Mouse (Mus musculus) limb, embryonic 15.5 days (tissue): ENCODE results near the gene Phldb2. TPM values are rescaled to one million over a fixed set of nuclear protein-coding genes. Genes with fewer than 3 reads are reported as not detected.

Source experiments
- ATAC-seq: fragments of 200-750 bp; cut with Nextera tagmentation; 2 replicates; pipeline ENCODE4 v1.8.0; 2017; ENCODE audit warnings: low read depth, moderate TSS enrichment; ENCODE audit not compliant: insufficient number of reproducible peaks, low FRiP score, low TSS enrichment
- H3K27ac ChIP-seq: fragments of 300-500 bp; sonication (generic); 2 replicates; pipeline ENCODE4 v1.5.1; 2015; ENCODE audit warnings: moderate library complexity, mild to moderate bottlenecking, inconsistent platforms
- H3K27me3 ChIP-seq: fragments of 300-500 bp; sonication (generic); 2 replicates; pipeline ENCODE4 v1.6.1; 2015; ENCODE audit warnings: inconsistent platforms
- H3K36me3 ChIP-seq: fragments of 300-500 bp; sonication (generic); 2 replicates; pipeline ENCODE4 v1.6.1; 2015; ENCODE audit warnings: inconsistent platforms
- H3K4me1 ChIP-seq: fragments of 300-500 bp; sonication (generic); 2 replicates; pipeline ENCODE4 v1.6.1; 2015; ENCODE audit warnings: inconsistent platforms
- H3K4me2 ChIP-seq: fragments of 300-500 bp; sonication (generic); 2 replicates; pipeline ENCODE4 v1.6.1; 2015; ENCODE audit warnings: mild to moderate bottlenecking, inconsistent platforms
- H3K4me3 ChIP-seq: fragments of 300-500 bp; sonication (generic); 2 replicates; pipeline ENCODE4 v1.5.1; 2015; ENCODE audit warnings: mild to moderate bottlenecking, inconsistent platforms
- H3K9ac ChIP-seq: fragments of 300-500 bp; sonication (generic); 2 replicates; pipeline ENCODE4 v1.6.1; 2015; ENCODE audit warnings: inconsistent platforms
- H3K9me3 ChIP-seq: fragments of 300-500 bp; sonication (generic); 2 replicates; pipeline ENCODE4 v1.6.1; 2016; ENCODE audit warnings: inconsistent platforms
- WGBS: fragments of 180-500 bp; shearing (Covaris S2); methylation state at CpG from one replicate; pipeline ENCODE4 v1.1.7; 2015; 5-methylcytosine and 5-hydroxymethylcytosine counted together
- polyA plus RNA-seq: library from polyadenylated mRNA; unstranded; fragments of >200 nt; fragmentation: Nextera tagmentation; extraction: Ambion mirVana; gene quantifications from 2 replicates; pipeline ENCODE4 v1.2.1, GENCODE M21; 2015

Gene Phldb2
- polyA plus RNA-seq, 1 experiment from 2014 or later = 62.6 TPM

DNA sequence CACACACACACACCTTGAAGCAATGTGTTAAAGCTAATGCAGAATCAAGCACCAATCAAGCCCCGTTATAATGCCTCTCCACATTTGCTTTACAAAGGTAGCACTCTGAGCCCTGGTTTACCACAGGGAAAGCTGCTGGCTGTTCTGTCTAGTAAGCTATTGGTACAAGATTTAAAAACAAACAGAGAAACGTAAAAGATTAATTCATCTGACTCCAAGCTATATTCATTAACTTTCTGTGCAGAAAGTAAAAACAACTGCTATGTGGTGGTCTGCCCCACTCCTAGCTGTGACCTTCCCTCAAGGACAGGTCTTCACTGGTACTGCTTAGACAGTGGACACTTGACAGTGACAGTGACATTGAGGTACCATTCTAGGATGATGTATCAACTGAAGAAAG is 69.2 kb downstream of the Phldb2 start:
- no peak for ATAC-seq
- H3K4me3 ChIP-seq = no peak overlapping the region
- no peaks in the 10 kb centered on the region for H3K27me3 ChIP-seq
- H3K36me3 ChIP-seq = no peaks in the 10 kb centered on the region
- H3K4me2 ChIP-seq = no peak overlapping the region
- 83% methylated on average over 2 of the region's 2 CpGs for WGBS
- H3K27ac ChIP-seq = no peak overlapping the region
- H3K9me3 ChIP-seq = no peaks in the 10 kb centered on the region
- no peak overlapping the region for H3K9ac ChIP-seq
- peaks cover 10% of the 10 kb centered on the region for H3K4me1 ChIP-seq

DNA sequence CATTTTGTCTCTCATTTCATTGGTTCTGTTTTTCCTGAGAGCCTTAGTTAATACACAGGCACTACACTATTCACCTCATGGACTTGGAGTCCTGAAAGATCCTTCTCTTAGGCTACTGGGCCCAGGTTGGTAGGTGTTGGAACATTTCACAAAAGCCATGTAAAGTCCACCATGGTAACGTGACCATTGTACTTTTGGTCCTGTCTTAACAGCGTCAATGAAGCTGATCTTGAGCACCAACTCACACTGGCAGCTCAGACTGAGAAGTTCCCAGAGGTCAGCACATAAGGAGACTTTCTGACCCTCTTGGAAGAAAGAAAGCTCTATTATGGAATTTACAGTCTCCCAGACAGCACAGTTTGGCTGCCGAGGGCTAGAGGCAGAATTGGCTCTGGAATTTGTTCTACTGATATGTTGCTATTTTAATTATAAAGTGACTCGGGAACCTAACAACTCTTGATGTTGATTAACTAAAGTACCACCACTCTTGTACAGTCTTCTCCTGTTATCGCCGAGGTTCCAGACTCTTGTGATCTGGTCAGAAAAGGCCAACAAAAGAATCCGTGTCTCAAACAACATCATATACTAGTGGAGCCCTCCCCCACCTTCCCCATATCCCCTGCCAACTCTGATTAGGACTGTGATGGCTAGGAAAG is 72.1 kb downstream of the Phldb2 start:
- H3K27me3 ChIP-seq = no peaks in the 10 kb centered on the region
- no peak for ATAC-seq
- H3K27ac ChIP-seq = peak overlapping the region; percentile 82
- H3K9ac ChIP-seq = no peak overlapping the region
- WGBS = 58% methylated on average over 7 of the region's 7 CpGs
- H3K4me1 ChIP-seq = peaks cover 23% of the 10 kb centered on the region
- no peaks in the 10 kb centered on the region for H3K36me3 ChIP-seq
- H3K4me2 ChIP-seq = no peak overlapping the region
- H3K9me3 ChIP-seq = no peaks in the 10 kb centered on the region
- H3K4me3 ChIP-seq = no peak overlapping the region

DNA sequence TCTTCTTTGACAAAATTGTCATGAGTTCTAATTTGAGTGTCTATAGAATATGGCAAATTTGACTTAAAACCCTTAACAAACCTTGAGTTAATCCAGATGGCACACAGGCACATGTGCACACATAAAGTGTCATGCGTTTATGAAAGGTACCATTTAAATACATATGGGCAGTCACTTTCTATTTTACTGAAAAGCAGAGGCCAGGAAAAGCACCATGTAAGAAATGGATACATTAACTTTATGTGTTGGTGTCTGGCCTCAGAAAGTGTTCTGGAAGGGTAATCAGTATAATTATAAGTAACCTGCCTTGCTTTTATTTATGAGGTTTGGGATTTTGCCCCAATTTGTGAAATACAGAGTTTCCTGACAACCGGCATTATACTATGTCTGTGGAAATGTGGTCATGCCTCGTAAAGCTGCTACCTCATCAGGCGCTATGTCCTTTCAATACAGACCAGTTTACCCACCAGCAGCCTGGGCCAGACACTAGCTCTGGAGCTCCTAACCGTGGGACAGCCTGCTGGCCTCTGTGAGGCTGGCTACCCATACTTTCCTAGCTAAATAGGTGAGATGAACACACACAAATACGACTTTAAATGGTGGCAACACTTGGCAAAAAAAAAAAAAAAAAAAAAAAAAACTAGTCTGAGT is 73.2 kb downstream of the Phldb2 start:
- H3K36me3 ChIP-seq = no peaks in the 10 kb centered on the region
- no peaks in the 10 kb centered on the region for H3K27me3 ChIP-seq
- H3K9me3 ChIP-seq = no peaks in the 10 kb centered on the region
- peak overlapping the region; percentile 82 for H3K27ac ChIP-seq
- H3K4me3 ChIP-seq = no peak overlapping the region
- no peak overlapping the region for H3K4me2 ChIP-seq
- H3K9ac ChIP-seq = no peak overlapping the region
- peak; percentile 74; the same call in 1 of the 2 replicates for ATAC-seq
- WGBS = 28% methylated on average over 6 of the region's 6 CpGs
- peaks cover 23% of the 10 kb centered on the region for H3K4me1 ChIP-seq

DNA sequence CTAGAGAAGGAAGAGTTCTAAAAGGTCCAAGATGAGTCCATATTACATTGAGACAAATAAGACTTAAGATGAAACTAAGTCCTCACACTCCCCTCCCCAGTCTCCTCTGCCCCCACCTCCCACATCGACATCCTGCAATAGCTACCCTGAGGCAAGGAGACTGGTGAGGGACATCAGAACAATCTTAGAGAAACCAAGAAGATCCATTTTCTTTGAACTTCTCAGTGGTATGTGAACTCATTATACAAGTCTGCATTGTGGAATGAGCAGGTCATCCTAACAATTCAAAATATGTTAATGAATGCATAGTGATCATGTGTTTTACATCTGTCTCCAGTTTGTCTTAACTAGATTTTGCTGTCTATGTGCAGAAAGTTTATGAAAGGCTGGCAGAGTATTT is 75.7 kb downstream of the Phldb2 start:
- Histone ChIP-seq H3K27ac (peak overlapping the region; percentile 72), H3K4me3 (no peak overlapping the region), H3K27me3 (no peaks in the 10 kb centered on the region), H3K9ac (no peak overlapping the region), H3K9me3 (no peaks in the 10 kb centered on the region), H3K4me2 (no peak overlapping the region), H3K4me1 (peaks cover 23% of the 10 kb centered on the region), H3K36me3 (no peaks in the 10 kb centered on the region)
- no peak for ATAC-seq
- WGBS = 50% methylated on average over 1 of the region's 1 CpGs

DNA sequence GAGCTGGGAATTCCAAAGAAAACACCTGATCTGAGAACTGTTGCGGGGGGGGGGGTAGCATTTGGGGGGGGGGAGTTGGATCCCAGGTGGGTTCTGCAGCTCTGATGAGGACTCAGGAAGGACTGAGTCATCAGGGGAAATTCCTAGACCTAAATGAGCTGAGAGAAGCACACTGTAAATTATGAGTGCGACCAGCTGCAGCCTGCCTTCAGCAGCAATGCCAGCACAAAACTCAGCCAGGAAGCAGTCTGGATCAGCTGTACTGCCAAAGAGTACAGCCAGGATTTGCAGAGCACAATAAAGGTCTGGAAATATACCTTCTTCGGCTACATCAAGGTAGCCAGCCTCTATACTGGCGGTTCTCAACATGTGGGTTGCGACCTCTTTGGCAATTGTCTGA is 76.2 kb downstream of the Phldb2 start:
- Histone ChIP-seq H3K4me3 (no peak overlapping the region), H3K27me3 (no peaks in the 10 kb centered on the region), H3K27ac (peak overlapping the region; percentile 72; the same call in 1 of the 2 replicates), H3K9me3 (no peaks in the 10 kb centered on the region), H3K4me1 (peaks cover 23% of the 10 kb centered on the region), H3K9ac (no peak overlapping the region), H3K36me3 (no peaks in the 10 kb centered on the region), H3K4me2 (no peak overlapping the region)
- ATAC-seq = peak; percentile 82
- 33% methylated on average over 5 of the region's 5 CpGs for WGBS

DNA sequence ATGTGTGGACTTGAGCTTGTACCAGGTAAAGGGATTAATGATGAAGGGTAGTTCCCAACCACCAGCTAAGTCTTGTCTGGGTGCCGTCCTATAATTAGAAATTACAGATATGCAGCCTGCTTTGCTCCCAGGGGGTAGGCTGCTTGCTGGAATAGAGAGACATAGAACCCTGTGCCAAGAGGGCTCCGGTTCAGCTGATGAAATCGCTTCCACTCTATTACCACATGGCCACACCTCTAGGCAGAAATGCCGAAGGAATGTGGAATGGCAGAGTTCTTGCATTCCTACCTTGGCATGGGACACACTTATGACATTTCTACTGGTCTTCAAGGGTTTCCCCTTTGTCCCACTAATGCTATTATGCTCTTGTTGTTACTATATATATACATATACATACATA is 80.0 kb downstream of the Phldb2 start:
- H3K9me3 ChIP-seq = no peaks in the 10 kb centered on the region
- 54% methylated on average over 4 of the region's 4 CpGs for WGBS
- no peak for ATAC-seq
- H3K4me3 ChIP-seq = no peak overlapping the region
- no peak overlapping the region for H3K4me2 ChIP-seq
- H3K36me3 ChIP-seq = no peaks in the 10 kb centered on the region
- H3K9ac ChIP-seq = no peak overlapping the region
- H3K27ac ChIP-seq = no peak overlapping the region
- peaks cover 24% of the 10 kb centered on the region for H3K4me1 ChIP-seq
- H3K27me3 ChIP-seq = no peaks in the 10 kb centered on the region

DNA sequence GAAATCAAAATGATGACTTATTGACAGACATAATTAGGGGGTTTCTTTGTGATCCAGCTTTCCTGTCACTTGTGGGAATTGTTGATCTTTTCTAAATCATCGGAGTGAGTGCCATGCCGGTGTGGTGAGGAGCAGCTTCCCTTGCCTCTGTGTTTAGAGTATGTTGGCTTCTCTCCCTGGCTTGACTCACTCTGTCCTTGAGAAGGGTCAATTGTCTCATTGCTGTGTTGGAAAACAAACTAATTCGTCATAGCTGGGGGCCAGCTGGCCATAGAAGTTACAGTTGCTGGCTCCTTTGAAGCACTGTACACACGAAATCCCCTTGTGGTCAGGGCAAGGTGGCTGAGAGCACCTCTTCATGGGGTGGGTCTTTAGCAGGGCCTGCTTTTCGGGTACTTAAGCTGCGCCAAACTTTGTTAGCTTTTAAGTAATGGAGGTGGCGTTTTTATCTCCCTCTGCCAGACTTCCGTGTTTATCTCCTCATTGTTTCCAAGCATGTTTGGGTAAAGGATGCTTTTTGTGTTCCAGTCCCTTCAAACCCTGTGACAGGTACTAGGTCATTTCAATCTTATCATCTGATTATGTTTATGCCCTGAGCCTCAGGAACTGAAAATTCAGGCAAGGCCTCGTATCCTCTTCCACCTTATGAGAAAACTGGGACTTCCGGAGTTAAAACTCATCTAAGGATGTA is 82.0 kb downstream of the Phldb2 start:
- no peak for ATAC-seq
- Histone ChIP-seq H3K4me1 (peaks cover 14% of the 10 kb centered on the region), H3K27ac (no peak overlapping the region), H3K36me3 (no peaks in the 10 kb centered on the region), H3K9me3 (no peaks in the 10 kb centered on the region), H3K4me3 (no peak overlapping the region), H3K4me2 (no peak overlapping the region), H3K27me3 (no peaks in the 10 kb centered on the region), H3K9ac (no peak overlapping the region)
- 64% methylated on average over 10 of the region's 10 CpGs for WGBS

DNA sequence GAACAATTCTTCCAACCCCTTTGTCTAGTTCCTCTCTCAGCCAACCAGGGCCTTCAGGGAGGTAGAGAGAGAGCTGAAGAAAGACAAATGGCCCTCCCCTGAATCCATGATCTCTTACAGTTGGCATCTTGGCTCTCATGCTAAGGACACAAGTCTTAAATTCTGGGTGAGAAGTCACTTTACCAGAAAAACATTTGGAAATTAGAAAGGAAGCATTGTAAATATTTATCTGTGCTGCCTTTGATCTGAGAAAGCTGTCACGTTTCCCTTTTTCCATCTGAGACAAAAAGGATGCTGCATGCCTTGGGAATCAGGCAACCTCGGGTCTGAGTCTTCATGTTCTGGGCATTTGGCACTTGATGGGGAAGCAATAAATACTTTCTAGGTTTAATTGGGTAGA is 82.7 kb downstream of the Phldb2 start:
- WGBS = 27% methylated on average over 2 of the region's 2 CpGs
- Histone ChIP-seq H3K36me3 (no peaks in the 10 kb centered on the region), H3K27ac (no peak overlapping the region), H3K4me1 (peaks cover 12% of the 10 kb centered on the region), H3K4me2 (no peak overlapping the region), H3K9ac (no peak overlapping the region), H3K9me3 (no peaks in the 10 kb centered on the region), H3K27me3 (no peaks in the 10 kb centered on the region), H3K4me3 (no peak overlapping the region)
- ATAC-seq = no peak

DNA sequence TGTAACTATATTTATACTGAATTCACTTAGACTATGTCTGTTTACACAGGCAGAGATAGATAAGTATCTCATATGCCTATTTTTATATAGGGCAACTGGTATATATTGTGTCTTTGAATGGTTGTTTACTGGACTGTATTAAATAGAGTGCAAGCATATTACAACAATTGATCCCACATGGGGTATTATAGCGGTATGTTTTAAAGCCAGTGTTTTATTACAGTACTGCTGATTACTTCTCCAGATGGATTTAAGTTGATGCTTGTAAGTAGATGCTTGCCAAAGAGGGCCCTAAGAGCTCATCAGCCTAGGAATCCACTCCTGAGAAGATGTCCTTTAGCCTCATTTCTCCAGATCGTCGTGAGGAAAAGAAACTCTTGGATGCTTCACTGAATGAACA is 84.4 kb downstream of the Phldb2 start:
- no peak overlapping the region for H3K27ac ChIP-seq

DNA sequence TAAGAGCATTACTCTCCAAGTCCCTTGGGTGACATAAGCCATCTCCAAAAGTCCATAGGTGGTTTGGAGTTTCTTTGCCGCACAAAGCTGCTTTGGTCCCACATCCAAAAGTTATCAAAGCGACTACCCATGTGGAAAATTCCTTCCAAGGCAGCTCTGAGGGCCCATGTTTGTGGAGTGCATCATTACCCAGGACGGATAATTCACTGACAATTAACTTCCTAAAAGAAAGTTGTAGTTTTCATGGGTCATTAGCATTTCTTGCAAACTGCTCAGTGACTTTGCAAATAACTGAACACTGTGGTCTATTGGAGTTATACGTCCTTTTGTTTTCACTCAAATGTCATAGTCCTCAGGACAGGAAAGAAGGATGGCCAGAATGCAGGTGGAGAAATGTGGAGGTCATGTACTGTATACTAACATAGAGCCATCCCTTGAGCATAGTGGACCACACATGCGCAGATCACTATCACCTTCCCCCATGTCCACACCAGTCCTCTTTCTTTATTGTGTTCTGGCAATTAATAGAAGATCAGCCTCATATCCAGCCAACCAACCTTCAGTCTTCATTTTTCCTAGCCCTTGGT is 96.0 kb downstream of the Phldb2 start:
- WGBS = 85% methylated on average over 5 of the region's 5 CpGs
- no peak for ATAC-seq
- no peak overlapping the region for H3K4me3 ChIP-seq

More for the DNA sequence above, 84.4 kb downstream of the Phldb2 start:
- Histone ChIP-seq H3K4me3 (no peak overlapping the region), H3K9me3 (no peaks in the 10 kb centered on the region), H3K36me3 (no peaks in the 10 kb centered on the region), H3K27me3 (no peaks in the 10 kb centered on the region), H3K4me2 (no peak overlapping the region), H3K4me1 (peaks cover 12% of the 10 kb centered on the region), H3K9ac (no peak overlapping the region)
- WGBS = 32% methylated on average over 3 of the region's 3 CpGs
- ATAC-seq = no peak

DNA sequence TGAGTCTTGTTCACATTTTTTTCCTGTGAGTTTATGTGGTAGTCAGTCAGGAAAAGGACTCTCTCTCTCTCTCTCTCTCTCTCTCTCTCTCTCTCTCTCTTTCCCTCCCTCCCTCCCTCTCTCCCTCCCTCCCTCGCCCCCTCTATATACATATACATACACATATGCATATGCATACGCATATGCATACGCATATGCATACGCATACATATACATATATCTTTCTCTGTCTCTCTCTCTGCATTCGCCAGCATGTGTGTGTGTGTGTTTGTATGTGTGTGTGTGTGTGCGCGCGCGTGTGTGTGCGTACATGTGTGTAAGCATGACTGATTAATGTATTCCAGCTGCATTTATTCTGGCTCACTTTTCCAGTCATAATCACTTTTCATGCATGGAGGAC is 98.9 kb downstream of the Phldb2 start:
- no peak for ATAC-seq
- Histone ChIP-seq H3K4me1 (no peaks in the 10 kb centered on the region), H3K36me3 (no peaks in the 10 kb centered on the region), H3K27ac (no peak overlapping the region), H3K4me3 (no peak overlapping the region), H3K27me3 (no peaks in the 10 kb centered on the region), H3K9me3 (no peaks in the 10 kb centered on the region), H3K4me2 (no peak overlapping the region), H3K9ac (no peak overlapping the region)
- 73% methylated on average over 10 of the region's 10 CpGs for WGBS

More for the DNA sequence above, 96.0 kb downstream of the Phldb2 start:
- no peaks in the 10 kb centered on the region for H3K36me3 ChIP-seq
- no peak overlapping the region for H3K27ac ChIP-seq
- H3K9ac ChIP-seq = no peak overlapping the region
- no peaks in the 10 kb centered on the region for H3K9me3 ChIP-seq
- H3K4me1 ChIP-seq = no peaks in the 10 kb centered on the region
- no peak overlapping the region for H3K4me2 ChIP-seq
- H3K27me3 ChIP-seq = no peaks in the 10 kb centered on the region

DNA sequence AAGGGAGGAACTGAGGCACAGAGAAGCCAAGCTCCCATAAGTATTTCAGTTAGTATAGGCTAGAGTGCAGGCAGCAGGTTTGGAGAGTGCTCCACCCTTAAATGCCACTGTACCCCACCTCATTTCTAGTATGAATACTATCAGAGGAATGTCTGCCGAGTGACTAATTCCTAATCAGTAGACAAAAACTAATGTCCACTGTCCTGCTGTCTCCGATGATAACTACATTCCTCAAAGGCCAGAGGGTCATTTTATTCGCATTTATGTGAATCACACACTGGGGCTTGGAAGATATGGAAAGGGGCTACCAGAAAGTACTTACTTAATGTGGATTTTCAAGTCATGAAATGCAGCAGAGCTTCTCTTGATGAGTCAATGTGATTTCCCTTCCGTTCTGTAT is 104.4 kb downstream of the Phldb2 start:
- ATAC-seq = no peak
- H3K4me3 ChIP-seq = no peak overlapping the region
- H3K4me2 ChIP-seq = no peak overlapping the region

More for the DNA sequence above, 104.4 kb downstream of the Phldb2 start:
- Histone ChIP-seq H3K9ac (no peak overlapping the region), H3K27ac (no peak overlapping the region), H3K4me1 (peaks cover 5% of the 10 kb centered on the region; the same call in 1 of the 2 replicates), H3K27me3 (no peaks in the 10 kb centered on the region), H3K9me3 (no peaks in the 10 kb centered on the region), H3K36me3 (no peaks in the 10 kb centered on the region)
- 71% methylated on average over 4 of the region's 4 CpGs for WGBS
